Mouse (Mus musculus) cerebellum, postnatal 25 days (tissue): Measurements from ENCODE around the gene Txnip.

Experiments
- DNase-seq, 2 experiments: peaks; one replicate each; pipeline ENCODE4 v3.0.0; 2021; ENCODE audit warnings: mixed read lengths in 2 of 2

Txnip gene

DNA sequence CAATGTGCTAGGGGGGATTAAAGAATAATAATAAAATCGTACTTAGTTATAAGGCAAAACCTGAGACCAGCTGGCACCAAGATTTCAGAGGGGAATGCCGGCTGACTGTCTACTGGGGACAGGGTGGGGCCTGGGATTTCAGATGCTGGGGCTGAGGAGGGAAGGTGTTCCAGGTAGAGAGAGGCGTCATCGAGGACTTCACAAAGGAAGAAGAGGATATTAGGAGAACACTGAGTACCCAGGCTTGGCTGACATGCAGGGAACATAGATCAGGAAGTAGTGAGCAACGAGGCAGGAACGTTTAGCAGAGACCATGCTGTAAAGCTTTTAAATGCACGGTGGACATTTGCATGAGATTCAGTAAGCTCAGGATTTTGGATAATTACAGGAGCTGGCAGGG, 5.9 kb upstream of the Txnip start:
- no peak for DNase-seq

DNA sequence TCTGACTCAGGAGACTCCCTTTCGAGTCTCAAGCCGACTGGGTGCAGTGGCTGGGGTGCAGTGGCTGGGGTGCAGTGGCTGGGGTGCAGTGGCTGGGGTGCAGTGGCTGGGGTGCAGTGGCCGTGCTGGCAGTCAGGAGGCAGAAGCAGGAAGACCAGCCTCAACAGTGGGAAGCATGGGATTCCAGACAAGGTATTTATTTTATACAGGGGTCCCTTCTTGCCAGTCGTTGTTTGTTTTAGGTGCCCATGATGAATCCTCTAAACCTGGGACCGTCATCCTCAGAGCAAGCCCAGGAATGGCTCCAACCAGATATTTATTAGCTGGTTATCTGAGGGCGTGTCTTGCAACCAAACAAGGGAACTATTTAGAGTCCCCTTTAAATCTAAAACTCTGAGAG, 4.2 kb upstream of the Txnip start:
- no peak for DNase-seq

DNA sequence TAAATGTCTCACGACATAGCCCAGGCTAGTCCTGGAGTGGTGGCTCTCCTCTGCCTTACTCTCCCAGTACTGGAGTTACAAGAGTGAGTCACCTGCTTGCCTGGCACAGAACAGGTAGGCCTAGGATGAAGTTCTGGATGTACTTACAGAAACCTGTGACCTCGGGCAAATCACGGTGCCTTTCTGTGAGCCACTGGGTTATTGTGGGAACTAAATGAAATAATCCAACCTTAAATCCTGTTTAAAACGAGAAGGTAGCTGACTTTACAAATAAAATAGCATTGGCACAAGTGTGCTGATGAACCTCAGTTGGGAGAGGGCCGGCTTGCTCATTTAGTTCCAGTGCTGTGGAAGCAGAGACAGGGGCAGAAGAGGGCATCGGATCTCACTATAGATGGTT, 3.5 kb upstream of the Txnip start:
- no peak for DNase-seq

DNA sequence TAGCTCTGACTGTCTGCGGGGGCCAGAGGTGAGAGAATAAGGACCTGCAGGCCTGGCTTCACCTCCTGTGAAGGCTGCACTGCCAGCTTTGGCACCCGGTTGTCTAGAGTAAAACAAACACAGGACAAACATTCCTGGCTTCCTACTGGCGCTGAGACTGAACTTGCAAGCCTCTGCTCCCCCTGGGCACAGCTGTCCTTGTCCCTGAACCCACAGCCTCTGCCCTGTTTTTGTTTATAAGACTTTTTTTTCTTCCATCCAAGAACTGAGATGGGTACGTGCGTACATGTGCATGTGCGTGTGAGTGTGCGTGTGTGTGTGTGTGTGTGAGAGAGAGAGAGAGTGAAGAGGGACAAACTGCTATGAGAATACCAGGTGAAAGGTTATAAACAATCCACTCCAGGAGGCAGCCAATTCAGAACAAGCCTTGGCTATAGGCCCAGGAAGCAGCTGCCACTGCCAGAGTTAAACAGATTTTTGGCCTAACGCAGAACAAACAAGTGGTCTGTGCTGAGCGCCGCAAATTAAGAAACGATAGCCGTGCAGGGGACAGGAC, 2.6 kb upstream of the Txnip start:
- peak; percentile 42 to 46 for DNase-seq

DNA sequence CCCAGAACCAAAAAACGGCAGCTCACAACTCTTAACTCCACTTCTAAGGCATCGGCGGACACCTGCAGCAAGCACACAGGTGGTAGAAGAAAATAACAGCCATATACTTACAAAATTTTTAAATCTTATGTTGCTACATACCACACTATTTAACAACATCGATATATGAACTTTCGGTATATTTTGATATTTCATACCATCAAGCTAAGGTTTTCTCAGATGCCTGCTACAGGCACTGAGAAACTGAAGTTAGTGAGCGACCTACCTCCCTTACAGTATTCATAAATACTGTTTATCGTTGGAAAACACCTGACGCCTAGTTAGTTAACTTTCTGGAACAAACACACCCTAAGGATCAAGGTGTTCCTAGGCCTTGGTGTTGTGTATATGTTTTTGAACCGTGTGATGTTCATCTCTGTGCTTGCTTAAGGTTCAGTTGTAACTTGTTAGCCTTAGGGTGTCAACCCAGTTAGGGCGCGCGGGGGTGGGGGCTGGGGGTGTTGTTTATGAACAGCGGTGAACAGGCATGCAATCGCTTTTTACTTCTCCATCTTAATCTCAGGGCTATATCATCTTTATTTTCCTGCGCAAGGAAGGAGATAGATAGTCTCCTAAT, 1.6 kb upstream of the Txnip start:
- DNase-seq = no peak

DNA sequence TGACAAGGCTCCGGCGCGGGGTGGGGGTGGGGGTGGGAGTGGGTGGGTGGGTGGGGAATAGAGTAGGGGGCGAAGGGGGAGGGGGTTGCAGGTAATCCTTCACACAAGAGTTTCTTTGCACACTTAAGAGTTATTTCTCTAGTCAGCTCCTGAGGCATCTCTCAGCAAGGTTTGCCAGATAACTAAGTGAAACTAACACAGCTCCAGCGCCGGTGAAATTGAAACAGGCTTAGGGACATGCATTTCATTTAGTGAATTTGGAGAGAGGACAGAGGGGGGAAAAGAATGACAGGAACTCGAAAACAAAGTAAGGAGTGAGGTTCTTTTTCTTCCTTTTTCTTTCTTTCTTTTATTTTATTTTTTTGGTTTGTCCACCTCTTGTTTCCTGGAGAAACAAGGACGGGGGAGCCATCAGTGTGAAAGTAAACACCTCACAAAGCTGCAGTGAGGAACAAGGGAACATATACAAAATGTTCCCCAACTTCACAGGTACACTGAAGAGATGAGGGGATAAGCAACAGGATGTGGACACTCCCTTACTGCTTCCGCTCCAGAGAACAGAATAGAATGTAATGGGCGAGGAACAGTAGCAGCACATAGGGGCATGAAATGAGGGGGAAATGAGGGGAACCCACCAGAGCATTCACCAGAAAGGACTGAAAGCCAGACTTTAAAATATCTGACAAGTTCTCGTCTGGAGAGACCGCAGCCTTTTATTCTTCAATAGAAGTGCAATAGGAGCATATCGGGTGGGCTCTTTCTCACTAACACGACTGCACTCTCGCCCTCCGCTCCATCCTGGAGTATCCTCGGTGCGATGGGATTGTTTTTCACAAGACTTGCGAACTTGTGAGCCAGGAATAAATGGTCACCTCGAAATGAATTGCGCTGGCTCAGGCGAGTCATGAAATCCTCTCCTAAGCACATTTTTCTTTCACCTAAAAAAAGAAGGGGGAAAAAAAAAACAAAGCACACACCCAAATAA, 814 bp upstream of the Txnip start:
- no peak for DNase-seq

DNA sequence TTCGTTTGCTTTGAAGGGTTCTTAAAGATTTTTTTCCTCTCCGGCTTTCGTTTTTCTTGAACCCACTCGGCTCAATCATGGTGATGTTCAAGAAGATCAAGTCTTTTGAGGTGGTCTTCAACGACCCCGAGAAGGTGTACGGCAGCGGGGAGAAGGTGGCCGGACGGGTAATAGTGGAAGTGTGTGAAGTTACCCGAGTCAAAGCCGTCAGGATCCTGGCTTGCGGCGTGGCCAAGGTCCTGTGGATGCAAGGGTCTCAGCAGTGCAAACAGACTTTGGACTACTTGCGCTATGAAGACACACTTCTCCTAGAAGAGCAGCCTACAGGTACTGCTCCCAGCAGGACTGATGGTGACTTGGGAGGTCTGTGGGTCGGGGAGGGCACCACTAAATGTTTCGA, 402 bp downstream of the Txnip start:
- DNase-seq = peak in 1 of 2 experiments; percentile 36

DNA sequence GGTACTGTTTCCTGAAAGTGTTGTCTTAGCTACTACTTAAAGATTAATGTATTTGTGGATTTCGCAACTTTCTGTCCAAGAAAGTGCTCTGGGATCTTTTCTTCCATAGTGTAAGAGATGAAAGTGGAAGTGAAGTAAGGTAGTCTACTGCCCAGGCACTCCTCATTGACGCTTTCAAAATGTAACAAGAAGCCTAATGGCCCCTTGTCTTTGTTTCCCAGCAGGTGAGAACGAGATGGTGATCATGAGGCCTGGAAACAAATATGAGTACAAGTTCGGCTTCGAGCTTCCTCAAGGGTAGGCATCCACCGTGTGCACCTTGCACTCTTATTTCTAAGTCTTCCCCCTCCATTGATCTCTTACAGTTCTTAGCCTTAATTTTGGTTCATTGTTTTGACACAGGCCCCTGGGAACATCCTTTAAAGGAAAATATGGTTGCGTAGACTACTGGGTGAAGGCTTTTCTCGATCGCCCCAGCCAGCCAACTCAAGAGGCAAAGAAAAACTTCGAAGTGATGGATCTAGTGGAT, 975 bp downstream of the Txnip start:
- no peak for DNase-seq

DNA sequence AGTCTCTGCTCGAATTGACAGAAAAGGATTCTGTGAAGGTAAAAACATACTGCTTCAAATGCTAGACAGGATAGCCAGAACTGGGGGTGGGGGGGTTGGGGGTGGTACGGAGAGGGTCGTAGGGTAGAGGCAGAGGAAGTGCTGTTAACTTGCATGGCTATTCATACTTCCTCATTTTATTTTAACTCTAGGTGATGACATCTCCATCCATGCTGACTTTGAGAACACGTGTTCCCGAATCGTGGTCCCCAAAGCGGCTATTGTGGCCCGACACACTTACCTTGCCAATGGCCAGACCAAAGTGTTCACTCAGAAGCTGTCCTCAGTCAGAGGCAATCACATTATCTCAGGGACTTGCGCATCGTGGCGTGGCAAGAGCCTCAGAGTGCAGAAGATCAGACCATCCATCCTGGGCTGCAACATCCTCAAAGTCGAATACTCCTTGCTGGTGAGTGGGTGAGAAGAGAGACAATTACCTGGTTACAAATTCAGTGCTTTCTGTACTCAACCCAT, 1.7 kb downstream of the Txnip start:
- DNase-seq = peak in 1 of 2 experiments; percentile 29

DNA sequence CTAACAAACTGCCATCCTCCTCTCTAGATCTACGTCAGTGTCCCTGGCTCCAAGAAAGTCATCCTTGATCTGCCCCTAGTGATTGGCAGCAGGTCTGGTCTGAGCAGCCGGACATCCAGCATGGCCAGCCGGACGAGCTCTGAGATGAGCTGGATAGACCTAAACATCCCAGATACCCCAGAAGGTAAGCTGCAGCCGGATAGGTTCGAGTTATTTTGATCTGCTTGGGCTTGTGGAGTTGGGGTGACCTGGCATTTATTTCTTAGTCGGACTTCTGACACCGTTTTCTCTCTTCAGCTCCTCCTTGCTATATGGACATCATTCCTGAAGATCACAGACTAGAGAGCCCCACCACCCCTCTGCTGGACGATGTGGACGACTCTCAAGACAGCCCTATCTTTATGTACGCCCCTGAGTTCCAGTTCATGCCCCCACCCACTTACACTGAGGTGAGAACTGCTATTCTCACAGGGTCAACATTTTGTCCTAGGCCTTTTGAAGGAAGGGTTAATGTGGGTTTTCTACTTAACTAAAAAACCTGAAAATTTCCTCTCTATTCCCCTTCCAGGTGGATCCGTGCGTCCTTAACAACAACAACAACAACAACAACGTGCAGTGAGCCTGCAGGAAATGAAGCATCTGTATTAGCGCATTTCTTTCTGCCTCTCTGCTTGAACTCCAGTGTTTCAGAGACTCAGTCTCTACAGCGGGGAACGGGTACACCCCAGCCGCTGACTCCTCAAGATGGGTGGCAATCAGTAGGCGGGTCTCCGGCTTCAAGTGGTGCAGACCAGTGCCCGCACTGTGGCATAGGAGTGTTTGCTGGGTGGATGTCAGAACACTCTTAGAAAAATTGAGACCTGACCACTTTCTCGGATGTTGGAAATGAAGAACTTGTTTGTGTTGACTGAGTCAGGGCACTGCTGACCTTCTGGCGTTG, 2.4 kb downstream of the Txnip start:
- DNase-seq = peak in 1 of 2 experiments; percentile 31

DNA sequence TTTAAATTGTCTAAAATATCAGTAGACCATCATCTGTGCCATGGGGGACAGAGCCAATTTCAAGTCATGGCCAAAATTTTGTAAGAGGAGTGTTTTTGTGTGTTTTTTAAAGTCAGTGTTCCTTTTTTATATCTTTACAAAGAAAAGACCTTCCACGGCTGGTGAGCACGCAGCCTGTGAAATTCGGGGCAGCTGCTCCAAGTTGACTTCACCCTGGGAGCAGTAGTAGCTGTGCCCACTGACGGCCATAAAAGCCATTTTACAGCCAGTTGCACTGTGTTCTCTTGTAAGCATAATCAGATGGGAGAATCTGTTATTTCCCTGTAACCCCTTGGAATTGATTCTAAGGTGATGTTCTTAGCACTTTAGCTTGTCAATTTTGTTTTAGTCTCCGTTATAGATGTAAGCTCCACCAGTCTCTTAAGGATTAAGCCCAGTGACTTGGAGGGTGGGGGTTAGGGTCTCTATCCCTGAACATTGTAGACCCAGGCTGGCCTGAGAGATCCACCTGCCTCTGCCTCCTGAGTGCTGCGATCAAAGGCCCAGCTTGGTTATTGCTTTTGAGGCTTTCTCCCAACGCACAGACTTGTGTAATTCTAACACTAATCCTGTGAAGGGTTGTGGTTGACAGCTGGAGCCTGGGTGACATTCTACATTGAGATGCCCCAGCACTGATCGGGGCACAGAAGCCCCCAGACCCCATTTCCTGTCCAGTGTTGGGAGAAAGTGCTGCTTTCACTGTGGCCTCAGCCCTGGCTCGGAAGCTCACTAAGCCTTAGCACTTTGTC, 3.3 kb downstream of the Txnip start:
- no peak for DNase-seq

DNA sequence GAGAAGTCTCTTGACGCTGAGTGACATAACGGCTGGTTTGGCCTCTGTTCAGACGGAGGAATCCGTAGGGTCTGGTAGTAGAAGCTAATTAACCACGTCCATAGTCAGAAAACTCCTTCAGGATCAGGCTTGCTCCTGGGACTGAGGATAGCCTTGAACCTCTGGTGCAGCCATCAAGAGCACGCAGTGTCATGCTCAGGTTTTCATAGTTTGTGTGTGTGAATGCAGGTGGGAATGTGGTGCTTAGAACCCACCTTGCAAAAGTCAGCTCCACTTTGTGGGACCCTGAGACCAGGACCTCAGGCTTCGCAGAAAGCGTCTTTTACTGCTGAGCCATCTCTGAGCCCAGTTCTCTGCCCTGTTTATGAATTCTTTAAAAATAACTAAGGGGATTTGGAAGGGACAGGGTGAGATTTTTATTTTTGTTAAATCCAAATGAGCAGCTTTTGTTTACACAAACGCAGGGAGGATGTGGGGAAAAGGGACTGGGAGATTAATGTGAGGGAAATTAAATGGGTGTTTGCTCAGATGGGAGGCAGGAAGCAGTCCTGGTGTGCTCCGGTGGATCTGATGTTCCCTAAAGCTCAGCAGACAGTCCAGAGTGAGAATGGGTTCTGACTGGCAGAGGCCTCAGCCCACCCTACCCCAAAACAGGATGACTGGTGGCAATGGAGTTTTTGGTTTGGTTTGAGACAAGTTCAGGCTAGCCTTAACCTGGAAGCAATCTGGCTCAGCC, 4.4 kb downstream of the Txnip start:
- DNase-seq = no peak

DNA sequence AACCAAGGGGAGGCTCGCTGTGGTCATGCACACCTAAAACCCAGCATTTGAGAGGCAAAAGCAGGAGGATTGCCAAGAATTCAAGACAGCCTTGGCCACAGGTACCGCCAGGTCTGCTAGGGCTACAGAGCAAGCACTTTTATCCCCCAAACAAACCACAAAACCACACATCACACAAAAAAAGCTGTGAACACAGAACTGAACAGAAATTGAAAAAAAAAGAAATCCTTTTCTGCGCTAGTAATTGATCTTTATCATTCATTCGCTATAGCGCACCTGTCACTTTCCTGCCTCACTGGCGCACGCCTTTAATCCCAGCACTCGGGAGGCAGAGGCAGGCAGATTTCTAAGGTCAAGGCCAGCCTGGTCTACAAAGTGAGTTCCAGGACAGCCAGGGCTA, 5.5 kb downstream of the Txnip start:
- no peak for DNase-seq

DNA sequence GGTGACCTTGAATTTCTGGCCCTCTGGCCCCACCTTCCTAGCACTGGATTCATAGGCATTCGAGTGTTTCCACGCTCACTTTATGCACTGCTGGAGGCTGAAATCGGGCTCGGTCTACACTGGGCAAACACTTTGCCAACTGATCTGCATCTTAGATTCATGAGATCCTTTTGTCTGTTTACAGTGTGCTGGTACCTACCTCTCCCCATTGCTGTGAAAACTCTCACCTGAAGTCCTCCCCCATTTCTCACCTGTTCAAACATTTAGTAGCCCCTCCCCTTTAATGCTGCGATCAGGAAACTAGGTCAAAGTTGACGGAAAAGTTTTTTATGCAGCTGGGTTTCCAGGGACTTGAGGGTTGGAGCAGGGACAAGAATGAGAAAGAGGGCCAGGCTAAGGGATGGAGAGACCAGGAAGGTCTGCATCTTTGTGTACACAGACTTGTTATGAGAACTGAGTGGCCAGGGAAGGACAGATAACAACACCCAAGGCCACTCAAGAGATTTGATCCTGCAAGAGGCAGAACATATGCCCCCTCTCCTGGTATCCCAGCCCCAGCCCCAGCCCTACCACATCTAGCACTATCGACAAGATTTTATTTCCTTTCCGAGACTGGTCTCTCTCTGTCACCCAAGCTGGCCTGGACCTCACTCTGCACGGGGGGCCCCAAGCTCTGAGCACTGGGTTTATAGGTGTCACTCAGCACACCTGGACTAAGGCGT, 6.3 kb downstream of the Txnip start:
- DNase-seq = no peak

DNA sequence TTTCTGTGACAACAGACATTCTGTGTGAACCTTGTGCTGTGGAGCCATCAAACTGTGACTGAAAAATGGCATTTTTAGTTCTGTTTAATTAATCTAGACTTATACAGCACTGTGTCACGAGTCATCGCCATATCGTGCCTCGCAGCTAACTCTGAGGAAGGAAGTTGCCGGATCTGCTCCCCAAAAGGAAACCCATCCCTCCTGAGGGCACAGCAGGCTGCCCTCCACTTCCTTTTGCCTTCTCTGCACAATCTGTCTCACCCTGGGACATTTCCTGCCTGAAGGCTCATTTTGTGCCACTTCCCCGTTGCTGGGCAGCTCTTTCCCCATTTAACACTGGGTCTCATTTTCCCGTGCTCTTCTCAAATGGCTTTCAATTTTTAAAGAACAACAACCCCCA, 6.9 kb downstream of the Txnip start:
- no peak for DNase-seq

DNA sequence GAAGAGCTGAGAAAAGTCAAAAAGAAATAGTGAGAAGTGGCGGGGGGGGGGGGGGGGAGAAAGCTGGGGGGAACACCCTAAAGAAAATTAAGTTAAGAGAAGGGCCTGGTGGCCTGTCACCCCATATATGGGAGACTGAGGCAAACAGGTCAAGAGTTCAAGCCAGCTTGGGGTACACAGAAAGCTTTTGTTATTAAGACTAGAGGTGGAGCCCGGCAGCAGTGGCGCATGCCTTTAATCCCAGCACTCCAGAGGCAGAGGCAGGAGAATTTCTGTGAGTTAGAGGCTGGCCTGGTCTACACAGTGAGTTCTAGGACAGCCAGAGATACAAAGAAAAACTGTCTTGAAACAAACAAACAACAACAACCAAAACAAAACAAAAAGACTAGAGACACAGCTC, 7.3 kb downstream of the Txnip start:
- no peak for DNase-seq

DNA sequence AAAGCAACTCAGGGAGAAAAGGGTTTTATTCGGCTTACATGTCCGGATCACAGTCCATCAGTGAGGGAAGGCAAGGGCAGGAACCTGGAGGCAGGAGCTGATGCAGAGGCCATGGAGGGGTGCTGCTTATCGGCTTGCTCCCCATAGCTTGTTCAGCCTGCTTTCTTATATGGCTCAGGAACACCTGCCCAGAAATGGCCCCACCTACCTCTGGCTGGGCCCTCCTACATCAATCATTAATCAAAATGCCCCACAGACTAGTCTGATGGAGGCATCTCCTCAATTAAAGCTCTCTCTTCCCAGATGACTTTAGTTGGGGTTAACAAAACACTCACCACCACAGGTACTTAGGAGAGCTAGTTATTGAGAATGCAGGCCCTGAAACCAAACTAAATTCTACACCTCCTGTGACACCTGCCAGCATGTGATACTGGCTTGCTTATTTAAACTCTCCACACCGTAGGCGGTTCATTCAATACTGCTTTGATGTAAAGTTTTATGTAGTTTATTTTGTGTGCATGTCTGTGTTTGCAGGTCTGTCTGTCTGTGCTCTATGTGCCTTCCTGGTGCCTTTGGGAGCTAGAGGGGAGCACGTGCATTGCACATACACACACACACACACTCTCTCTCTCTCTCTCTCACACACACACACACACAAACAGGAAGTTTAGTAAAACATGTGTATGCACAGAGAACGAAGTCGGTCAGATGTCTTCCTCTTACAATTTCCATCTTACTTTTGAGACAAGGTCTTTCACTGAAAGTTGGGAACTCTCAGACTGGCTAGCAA, 9.1 kb downstream of the Txnip start:
- no peak for DNase-seq

DNA sequence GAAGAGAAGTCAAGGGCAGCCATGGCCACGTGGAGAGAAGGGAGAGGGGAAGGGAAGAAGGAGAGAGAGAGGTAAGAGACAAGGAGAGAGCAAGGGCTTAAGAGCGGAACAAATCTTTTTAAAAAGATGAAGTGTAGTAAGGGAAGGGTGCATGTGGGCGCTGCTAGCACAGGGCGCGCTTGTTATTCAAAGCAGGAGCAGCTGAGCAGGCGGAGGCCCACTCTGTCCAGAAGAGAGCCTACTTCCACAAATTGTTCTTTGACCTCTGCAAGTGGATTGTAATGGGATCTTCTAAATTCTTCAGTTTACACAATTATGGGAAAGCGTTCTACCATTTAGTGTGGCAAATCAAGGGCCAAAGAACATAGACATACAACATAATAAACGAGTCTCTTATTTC, 10.8 kb downstream of the Txnip start:
- no peak for DNase-seq

DNA sequence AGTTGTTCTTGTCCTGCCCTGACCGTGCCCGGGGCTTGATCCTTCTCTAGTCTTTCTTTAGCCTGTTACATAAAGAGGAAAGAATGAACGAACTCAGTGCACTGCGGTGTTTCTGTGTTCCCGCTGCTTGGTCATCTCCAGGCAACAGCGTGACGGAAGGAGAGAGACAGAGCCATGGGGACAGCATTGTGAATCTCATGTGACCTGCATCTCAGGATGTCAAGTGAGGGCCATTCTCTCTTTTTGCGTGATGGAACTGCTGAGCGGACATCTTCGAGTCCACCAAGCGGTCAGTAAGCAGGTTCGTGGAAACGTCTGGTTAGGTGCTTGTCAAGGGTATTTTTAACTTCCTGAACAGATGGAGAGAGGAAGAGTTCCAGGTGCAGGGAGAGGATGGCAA, 11.7 kb downstream of the Txnip start:
- DNase-seq = no peak
